Mouse (Mus musculus): ENCODE data around the gene Iqce.
A peak's percentile ranks its signal among the peaks of the same experiment; 100 is the strongest.

Iqce gene

GRCm38 (mm10) chr5:140617714-140618113 is 84.5 kb downstream of the Iqce start:
- DNase-seq (ENCODE audit: extremely low read depth, low read depth), result peak; percentile 91

GRCm38 (mm10) chr5:140616691-140617090 is 85.5 kb downstream of the Iqce start:
- DNase-seq (ENCODE audit: extremely low read depth, low read depth), result no peak

- DNase-seq (ENCODE audit: extremely low read depth, low read depth), result no peak
Observed at GRCm38 (mm10) chr5:140616110-140616503, 86.1 kb downstream of the Iqce start.

GRCm38 (mm10) chr5:140615321-140616109 is 86.7 kb downstream of the Iqce start:
- no peak for DNase-seq (ENCODE audit: extremely low read depth, low read depth)

GRCm38 (mm10) chr5:140614837-140615236 is 87.3 kb downstream of the Iqce start:
- no peak for DNase-seq (ENCODE audit: extremely low read depth, low read depth)

- DNase-seq (ENCODE audit: extremely low read depth, low read depth), result no peak
Observed at GRCm38 (mm10) chr5:140614141-140614540, 88.0 kb downstream of the Iqce start.

GRCm38 (mm10) chr5:140612191-140612590 is 90.0 kb downstream of the Iqce start:
- no peak for DNase-seq (ENCODE audit: extremely low read depth, low read depth)
